9 mouse cellular contexts compared by ENCODE assay signal in the genomic region with DNA sequence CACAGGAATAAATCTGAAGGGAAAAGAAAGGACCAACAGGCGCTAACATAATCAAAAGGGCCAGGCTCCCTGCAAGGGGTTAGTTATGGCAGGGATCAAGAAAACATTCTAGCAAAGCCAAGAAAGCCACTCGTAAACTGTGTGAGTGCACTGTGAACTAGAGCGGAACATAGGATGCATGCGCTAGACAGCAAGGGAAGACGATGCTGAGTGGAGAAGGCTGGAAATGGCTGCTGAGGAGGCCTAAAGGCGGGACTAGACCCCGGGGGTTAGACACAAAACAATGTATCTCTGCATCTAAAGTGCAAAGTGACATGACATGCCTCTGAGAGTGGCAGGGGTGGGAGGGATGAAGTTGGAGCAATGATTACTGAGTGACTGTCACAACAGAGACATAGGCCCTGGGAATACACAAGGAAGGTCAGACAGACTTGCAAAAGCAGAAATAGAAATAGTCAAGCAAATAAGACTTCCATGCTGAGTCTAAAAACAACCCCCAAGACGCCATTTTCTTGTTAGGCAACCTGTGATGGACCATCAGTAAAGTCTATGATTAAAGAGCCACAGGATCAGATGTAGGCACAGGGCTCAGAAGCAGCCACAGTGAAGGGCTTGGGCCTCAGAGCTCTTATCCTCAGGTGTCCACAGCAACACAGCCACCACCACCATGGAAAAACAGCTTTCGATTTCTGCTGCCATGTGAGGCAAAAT. TPM values are rescaled to one million over a fixed set of nuclear protein-coding genes. Genes with fewer than 3 reads are reported as not detected.
DNase-seq lines count a peak whose midpoint lies in the region; ATAC-seq and TF ChIP-seq lines count a peak whose summit lies in the region.
"Had no signal": no experiment of that assay in that cellular context is flagged by ENCODE, and none has a peak within 500 bp of the region (broad histone marks: within the 10 kb centered on the region; RNA-seq: fewer than 3 reads in every experiment).

No protein-coding gene starts in this region.

- H3K9me3 ChIP-seq in forebrain, embryonic 13.5 days (replicated peaks), result no peaks in the 10 kb centered on the region
- no peaks in the 10 kb centered on the region for H3K9me3 ChIP-seq in limb, embryonic 10.5 days (replicated peaks)

- peak overlapping the region; percentile 23; the same call in 1 of the 2 replicates for H3K9ac ChIP-seq in forebrain, embryonic 13.5 days
- H3K9ac ChIP-seq: liver, embryonic 14.5 days had no signal

- DNase-seq in left cerebral cortex, adult 2 months (ENCODE audit: extremely low spot score in 1 of 2, low spot score in 2 of 2), result no peak
- DNase-seq in left cerebral cortex, postnatal 25 days (ENCODE audit: low spot score in 2 of 2), result no peak
- DNase-seq in limb, embryonic 10.5 days (ENCODE audit: low spot score), result peak; percentile 28
- DNase-seq in retina, postnatal 1 day, result peak; percentile 73
- DNase-seq in cerebellum, adult 8-10 months, result no peak
- no peak for DNase-seq in layer of hippocampus, adult 9-11 months
- DNase-seq: gastrocnemius, postnatal 36 days had no signal

- no peaks in the 10 kb centered on the region for H3K27me3 ChIP-seq in forebrain, embryonic 13.5 days
- H3K27me3 ChIP-seq in limb, embryonic 10.5 days (ENCODE audit: low read depth, poor library complexity, severe bottlenecking), result no peaks in the 10 kb centered on the region

- TF ChIP-seq CTCF in left cerebral cortex, adult 2 months (IDR thresholded peaks at IDR 0.05), result no peak

- WGBS in forebrain, embryonic 13.5 days, result 37% methylated on average over 9 of the region's 9 CpGs
- WGBS in limb, embryonic 10.5 days, result 69% methylated on average over 9 of the region's 9 CpGs

- no peaks in the 10 kb centered on the region for H3K36me3 ChIP-seq in forebrain, embryonic 13.5 days (ENCODE audit: poor library complexity, severe bottlenecking)
- no peaks in the 10 kb centered on the region for H3K36me3 ChIP-seq in limb, embryonic 10.5 days

- peak overlapping the region; percentile 94 for H3K27ac ChIP-seq in left cerebral cortex, adult 2 months
- H3K27ac ChIP-seq in forebrain, embryonic 13.5 days, result peak overlapping the region; percentile 86
- no peak overlapping the region for H3K27ac ChIP-seq in limb, embryonic 10.5 days
- H3K27ac ChIP-seq: liver, embryonic 14.5 days had no signal

- H3K4me2 ChIP-seq in forebrain, embryonic 13.5 days, result no peak overlapping the region

- ATAC-seq in forebrain, embryonic 13.5 days, result peak; percentile 50

- H3K4me1 ChIP-seq in forebrain, embryonic 13.5 days, result peaks cover 58% of the 10 kb centered on the region
- H3K4me1 ChIP-seq in limb, embryonic 10.5 days, result peaks cover 25% of the 10 kb centered on the region

- intact Hi-C loops in left cerebral cortex, adult 2 months (cut with DNase I), result no loop called here
- intact Hi-C loops in left cerebral cortex, postnatal 25 days (cut with DNase I), result no loop called here

- no peak overlapping the region for H3K4me3 ChIP-seq in left cerebral cortex, adult 2 months
- no peak overlapping the region for H3K4me3 ChIP-seq in forebrain, embryonic 13.5 days
- H3K4me3 ChIP-seq in limb, embryonic 10.5 days, result no peak overlapping the region

RNA-seq across cellular contexts. Expression of a gene that starts 14.1 kb away (rescaled TPM):
- total RNA-seq in left cerebral cortex, adult 2 months (2021), result 10 to 100 TPM; 49.4 to 51.3 TPM
- total RNA-seq in left cerebral cortex, postnatal 25 days (2021), result 10 to 100 TPM; 45.6 to 50.8 TPM
- polyA plus RNA-seq in forebrain, embryonic 13.5 days (2015; fragmentation: Nextera tagmentation; extraction: Ambion mirVana), result 3.8 and 5.5 TPM in 2 replicates
- 5.6 and 6.3 TPM in 2 replicates for polyA plus RNA-seq in limb, embryonic 10.5 days (2016; fragmentation: Nextera tagmentation; extraction: Ambion mirVana)

RNA-seq across cellular contexts. Expression of a gene that starts 39.8 kb away (rescaled TPM):
- under 1 TPM; 0.34 to 0.49 TPM for total RNA-seq in left cerebral cortex, adult 2 months (2021)
- total RNA-seq in left cerebral cortex, postnatal 25 days (2021), result under 1 TPM in 1 of 2 experiments, not detected in 1; 0.41 TPM
- polyA plus RNA-seq in forebrain, embryonic 13.5 days (2015; fragmentation: Nextera tagmentation; extraction: Ambion mirVana), result not detected in 2 replicates
- polyA plus RNA-seq in limb, embryonic 10.5 days (2016; fragmentation: Nextera tagmentation; extraction: Ambion mirVana), result 0.14 and 0.19 TPM in 2 replicates

Comparison
In these comparisons a context has a peak if more than half of its experiments do, and no peak if none do; other contexts are left out.
1. DNase-seq: peak in limb, embryonic 10.5 days (single experiment) and retina, postnatal 1 day (single experiment); none in left cerebral cortex, adult 2 months (0 of 2), left cerebral cortex, postnatal 25 days (0 of 2), cerebellum, adult 8-10 months (single experiment) and layer of hippocampus, adult 9-11 months (single experiment).